Mouse (Mus musculus) urinary bladder, postnatal 4 days (tissue): ENCODE results near the gene Ccdc170.
A peak's percentile ranks its signal among the peaks of the same experiment; 100 is the strongest.

ENCODE experiments used
- DNase-seq, 2 experiments: peaks; one replicate each; pipeline ENCODE4 v3.0.0; 2021 to 2022; ENCODE audit warnings: low spot score in 2 of 2

Gene Ccdc170

DNA sequence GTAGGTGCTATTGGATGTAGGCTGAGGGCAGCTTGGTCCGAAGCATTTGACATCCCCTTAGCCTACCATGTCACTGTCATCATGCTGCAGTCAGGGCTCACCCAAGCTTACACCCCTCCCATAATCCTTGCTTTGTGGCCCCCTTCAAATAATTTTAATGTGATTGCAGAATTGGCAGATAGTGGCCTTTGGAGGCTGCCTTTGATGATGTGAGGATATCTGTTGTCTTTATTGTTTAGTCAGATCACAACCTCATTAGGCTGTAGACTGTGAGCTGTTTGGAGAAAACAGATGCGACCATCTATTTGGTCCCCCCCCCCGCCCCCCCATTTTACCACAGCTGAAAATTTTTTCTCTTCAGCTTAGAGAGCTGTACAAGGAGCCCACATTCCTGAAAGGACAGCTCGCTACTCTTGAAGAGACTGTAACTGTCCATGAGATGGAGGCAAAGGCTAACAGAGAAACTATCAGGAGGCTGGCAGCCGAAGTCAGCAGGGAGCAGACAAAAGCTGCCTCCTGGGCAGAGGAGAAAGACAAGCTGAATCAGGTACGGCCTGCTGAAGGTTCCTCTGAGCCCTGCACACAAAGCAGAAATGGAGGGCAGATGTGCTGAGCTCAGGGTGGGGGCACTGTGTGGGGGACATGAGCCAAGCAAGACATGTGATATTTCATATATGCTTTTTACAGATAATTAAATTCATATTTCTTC is 38.2 kb downstream of the Ccdc170 start:
- DNase-seq = no peak

DNA sequence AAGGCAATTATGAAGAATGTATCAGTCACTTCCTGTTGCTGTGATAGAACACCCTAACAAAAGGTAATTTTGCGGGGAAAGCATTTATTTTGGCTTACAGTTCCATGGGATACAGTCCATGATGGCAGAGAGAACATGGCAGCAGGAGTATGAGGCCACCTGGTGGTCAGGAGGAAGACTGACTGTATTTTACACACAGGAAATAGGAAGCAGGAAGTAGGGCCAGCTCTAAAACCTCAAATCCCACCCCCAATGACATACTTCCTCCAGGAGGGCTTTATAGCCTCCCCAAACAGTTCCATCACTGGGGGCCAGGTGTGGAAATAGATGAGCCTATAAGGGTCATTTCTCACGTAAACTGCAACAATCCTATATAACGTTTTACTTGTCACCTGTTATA is 39.8 kb downstream of the Ccdc170 start:
- no peak for DNase-seq

DNA sequence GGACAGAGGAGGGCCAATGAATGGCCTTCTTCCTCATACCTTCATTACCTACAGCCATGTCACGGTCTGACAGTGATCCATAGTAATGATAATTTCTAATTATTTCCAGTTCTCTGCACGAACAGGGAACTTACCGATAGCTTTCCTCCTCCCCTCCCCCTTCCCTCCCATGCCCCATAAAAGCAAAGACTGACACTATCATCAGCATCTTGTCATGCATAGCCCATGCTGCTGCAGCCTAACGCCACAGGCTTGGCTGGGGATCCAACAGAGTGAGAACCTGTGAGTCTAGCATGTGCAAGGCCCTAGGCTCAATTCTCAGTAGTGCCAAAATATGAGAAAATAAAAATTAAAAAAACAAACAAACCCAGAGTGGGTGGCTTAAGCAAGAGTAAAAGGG is 40.8 kb downstream of the Ccdc170 start:
- DNase-seq = no peak

DNA sequence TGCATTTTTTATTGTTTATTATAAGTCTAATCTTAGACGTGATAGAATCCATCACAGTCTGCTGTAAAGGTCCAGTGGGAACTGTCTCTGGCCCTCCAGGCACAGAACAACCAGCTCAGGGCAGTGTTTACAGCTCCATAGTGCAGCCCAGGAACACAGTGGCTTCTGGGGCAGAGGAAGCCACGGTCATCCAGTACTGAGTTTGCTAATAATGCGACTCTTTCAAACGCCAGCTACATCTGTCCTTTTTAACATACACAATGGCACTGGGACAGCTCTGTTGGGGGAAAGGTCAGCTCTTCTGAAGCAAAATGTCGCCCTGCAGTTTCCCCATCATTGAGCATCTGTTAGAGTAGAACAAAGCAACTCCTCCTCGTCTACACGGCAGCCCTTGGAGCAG is 45.7 kb downstream of the Ccdc170 start:
- no peak for DNase-seq

DNA sequence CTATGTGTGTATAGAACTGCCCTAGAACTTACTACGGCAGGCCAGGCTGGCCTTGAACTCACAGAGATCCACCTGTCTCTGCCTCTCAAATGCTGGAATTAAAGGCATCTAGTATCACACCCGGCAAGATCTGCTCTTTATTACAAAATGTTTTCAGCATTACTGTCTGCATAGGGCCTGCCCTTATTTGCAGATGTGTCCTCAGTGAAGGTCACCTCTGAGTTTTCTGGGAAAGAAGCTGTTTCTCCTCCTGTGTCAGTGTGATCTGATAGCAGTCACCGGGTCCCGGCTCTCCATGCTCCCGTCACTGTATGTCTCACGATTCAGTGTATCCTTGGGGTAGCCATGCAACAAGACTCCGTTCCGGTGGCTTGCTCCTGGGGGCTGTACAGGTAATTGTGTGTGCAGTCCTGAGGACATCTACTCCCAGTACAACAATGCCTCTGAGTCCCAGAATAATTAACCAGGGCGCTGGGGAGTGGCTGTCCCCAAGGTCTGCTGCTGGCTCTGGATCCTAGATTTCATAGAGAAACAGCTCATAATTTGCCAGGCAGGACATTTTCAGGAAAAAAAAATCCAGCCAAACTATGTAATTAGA is 48.4 kb downstream of the Ccdc170 start:
- no peak for DNase-seq

DNA sequence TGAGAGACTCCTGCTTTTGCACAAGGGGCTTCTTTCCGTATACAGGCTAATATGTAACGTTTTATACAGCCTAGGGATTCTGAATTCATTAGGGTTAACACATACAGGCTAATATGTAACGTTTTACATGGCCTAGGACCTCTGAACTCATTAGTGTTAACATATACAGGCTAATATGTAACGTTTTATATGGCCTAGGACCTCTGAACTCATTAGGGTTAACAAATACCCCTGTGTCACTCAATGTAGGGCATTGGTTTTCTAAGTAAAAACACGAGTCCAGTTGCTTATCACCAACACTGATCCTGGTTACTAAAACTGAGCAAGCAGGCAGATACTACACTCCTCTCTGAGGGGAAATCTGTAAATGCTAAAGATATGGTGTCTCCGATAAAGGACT is 49.6 kb downstream of the Ccdc170 start:
- DNase-seq = no peak

DNA sequence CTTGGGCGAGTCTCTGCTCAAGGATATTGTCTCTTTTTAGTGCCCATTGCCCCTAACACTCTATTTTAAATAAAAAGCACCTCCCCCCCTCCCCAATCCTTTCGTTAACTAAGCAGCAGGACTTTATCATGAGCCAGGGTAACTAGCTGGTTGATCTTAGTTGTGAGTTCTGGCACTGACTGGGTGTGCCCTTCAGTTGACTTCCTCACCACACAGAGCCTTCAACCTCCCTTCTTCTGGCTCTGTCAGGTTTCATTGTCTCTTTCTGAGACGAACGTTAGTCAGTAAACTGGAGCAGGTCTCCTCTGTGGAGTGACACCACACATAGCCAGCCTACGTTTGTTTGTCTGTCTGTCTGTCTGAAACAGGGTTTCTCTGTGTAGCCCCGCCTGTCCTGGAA is 50.4 kb downstream of the Ccdc170 start:
- DNase-seq = no peak

DNA sequence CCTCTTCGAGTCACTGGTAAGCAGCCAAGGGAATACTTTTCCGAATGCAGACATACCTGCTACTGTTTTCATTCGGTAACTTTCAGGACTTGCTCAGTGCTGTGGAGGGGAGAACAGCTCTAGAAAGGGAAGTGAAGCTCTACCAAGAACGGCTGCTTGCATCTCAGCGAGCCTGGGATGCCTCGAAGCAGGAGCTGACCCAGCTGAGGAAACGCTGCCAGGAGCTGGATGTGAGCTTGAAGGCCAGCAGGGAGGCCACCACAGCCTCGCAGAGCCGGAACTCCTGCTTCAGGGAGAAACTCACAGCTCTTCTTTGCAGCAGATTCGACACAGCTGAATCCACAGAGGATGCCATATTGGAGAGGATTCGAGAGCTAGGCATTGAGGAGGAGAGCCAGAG is 51.6 kb downstream of the Ccdc170 start:
- DNase-seq = peak in 1 of 2 experiments; percentile 38

DNA sequence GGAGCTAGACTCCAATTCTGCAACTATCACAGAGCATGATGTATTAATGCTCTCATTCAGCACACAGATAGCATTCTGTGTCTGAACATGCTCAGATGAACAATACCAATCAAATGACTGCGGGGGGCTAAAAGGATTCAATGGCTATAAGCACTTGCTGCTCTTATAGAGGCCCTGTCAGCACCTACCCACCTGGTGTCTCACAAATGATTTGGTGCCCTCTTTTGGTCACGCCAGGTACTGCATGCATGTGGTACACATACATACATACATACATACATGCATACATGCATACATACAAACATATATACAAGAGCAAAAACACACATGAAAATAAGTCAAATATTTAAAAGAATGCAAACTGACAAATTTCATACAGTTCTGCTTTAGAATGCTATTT is 63.2 kb downstream of the Ccdc170 start:
- no peak for DNase-seq

DNA sequence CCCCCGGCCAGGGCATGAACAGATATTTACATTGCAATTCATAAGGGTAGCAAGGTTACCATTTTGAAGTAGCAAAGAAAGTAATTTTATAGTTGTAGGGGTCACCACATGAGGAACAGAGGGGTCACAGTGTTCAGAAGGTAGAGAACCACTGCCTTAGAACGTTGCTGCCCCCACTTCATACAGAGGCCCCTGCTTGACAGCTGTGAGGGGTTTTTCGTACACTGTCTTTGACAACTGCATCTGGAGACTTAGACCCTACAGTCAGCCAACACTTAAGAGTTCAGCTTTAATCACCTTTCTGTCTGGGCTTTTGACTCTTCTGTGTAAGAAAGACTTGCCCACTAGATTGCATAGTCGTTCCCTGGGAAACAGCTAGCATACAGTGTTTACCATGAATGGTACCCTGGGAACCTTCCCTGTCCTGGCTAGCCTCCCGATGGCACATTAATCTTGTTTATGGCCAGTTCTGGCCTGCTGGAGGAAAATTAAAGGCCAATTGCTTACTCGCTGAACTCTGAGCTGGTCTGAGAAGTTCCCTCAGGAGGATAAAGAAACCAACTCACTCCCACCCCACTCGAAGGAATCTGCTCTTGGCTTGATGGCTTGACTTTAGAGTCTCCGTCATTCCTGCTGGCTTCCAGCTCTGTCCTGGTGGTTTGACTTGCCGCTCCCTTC is 71.3 kb downstream of the Ccdc170 start:
- peak; percentile 39 to 65 for DNase-seq

DNA sequence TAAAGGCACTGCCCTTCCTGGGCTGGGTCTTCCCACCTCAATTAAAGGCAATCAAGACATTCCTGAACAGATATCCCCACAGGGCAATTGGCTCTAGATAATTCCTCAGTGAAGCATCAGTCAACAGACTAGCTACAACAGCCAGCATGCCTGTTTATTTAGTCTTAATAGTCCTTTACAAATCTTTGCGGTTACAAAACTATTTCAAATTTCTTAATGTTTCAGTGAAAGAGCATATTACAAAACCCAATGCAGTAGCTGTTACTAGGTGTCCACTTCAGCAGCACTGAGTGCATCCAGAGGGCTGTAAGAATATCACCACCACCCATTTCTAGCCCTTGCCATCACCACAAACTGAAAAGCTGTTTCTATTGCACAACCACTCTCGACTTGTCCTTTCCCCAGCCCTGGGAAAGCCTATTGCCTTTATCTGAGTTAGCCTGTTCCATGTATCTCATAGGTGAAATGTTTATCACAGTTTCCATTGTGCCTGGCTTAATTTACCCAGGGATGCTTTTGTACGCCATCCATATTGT is 74.6 kb downstream of the Ccdc170 start:
- no peak for DNase-seq

DNA sequence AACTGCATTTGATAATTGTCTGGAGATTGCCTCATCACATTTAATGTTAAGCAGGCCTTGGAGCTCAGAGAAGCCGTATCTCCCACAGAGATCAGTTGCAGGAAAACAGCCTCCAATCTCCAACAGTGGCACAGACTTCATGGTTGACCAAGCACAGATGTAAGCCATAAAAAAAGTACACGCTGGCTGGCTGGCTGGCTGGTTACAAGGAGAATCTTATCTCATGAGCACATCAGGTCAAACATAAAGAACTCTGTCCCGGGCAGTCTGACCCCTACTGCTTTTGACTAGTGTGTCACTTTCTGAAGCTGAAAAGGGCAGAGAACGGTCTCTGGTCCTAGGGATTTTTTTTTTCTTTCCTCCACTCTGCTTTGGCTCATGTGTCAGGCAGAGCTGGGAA is 76.8 kb downstream of the Ccdc170 start:
- no peak for DNase-seq

DNA sequence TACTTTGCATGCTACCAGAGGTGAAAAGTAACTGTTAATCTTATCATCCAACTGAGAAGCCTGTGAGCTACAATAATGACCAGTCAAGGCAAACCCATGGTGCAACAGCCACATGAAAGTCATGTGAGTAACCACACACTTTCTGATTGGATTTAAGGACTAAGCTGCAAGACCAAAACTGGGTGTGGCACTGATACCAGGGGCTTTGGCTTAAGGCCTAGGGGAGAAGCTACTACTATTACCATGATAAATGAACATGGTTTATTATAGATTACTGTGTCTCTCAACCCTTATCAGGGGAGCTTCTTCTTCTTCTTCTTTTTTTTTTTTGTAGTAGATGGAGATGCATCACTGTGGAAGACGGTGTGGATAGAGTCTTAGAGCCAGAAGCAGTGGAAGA is 82.8 kb downstream of the Ccdc170 start:
- DNase-seq = no peak

DNA sequence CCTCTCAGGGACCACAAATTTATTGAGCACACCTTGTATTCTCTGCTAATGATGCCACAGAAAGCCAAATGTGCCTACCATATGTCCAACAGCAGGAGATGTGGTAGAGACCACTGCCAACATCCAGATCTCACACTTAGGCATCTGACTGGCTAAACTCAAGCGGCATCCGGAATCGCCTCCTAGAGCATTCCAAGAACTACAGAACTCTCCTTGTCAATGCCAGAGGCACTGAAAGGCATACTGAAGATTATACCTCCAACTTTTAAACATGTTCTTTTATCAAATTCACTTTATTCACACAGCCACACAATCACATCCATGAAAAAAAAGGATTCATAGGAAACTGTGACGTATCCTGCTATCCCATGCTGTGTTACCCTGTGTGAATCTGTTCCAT is 88.5 kb downstream of the Ccdc170 start:
- no peak for DNase-seq

DNA sequence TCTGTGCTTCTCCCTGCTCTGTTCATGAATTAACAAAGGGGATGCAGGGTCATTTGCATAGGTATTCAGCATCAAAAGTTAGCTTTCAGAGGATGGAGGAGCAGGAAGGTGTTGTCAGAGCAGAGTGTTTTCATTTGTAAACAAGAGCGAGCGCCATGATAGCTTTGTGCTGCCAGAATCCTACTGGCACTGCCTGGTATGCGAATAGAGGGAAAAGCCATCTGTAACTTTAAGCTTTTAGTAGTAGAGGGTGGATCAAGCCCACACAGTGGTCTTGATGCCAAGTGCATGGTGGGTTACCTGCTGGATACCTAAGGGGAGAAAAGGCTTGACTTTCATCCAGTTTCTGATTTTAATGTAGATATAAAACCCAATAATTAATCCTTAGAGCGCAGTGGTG is 89.0 kb downstream of the Ccdc170 start:
- DNase-seq = no peak

DNA sequence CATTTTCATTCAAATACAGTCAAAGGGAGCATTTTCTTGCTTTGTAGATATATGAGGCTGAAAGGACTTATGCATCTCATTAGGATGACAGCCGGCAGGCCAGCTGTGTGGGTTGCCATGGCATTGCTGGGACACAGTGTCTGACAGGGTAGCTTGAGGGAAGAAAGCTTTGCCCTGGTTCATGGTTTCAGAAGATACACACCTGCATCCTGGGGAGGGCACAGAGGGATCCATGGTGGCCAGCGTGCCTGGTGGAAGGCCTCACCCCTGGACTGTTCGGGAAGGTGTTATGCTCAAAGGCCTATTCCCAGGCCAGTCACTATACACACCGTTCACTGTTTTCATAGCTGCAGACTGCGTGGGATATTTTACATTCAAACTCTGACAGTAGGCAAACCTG is 99.6 kb downstream of the Ccdc170 start:
- no peak for DNase-seq

DNA sequence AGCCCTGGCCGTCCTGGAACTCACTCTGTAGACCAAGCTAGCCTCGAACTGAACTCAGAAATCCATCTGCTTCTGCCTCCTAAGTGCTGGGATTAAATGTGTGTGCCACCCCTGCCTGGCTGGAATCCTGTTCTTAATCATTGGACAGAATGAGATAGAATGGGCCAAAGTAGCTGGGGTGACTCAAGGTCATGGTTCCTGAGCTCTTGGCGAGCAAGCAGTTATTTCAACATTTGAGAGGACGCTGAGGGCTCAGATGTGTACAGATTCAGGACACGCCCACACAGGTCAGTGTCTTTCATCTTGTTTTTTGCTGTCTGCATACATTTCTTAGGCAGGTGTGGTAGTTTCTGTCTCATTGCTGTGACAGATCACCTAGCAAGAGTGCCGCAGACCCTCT is 104.4 kb downstream of the Ccdc170 start:
- DNase-seq = no peak

DNA sequence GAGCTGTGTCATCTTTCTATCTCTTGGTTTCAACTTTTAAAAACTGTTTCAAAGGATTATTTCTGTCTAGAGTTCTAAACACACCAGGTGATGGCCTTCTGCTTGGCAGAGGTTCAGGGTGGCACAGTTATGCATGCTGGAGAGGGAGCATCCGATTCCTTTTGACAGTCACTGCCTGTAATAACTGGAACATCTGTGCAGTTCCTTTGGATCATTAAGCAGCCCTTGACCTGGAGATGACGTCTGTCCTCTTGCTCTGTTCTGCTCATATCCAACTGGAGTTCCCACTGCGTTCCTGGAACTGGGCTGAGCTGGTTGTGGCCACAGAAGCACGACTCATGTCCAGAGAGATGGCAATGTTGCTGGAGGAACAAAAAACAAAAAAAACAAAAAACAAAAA is 107.3 kb downstream of the Ccdc170 start:
- no peak for DNase-seq

DNA sequence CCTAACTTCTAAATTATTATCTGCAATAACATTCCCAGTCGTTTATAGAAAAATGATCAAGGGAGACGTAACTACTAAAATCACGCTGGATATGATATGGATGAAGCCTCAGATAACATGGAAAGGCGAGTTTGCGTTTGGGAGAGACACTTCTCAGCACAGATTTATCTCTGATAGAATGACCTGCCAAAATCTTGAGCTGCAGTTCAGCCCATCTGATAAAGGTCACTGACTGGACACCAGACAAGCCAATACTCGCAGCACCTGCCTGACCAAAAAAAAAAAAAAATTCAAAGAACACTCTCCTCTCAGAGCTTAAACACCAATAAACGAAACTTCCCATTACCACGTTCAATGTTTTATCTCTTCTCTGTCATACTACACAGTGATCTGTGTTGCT is 108.7 kb downstream of the Ccdc170 start:
- no peak for DNase-seq

DNA sequence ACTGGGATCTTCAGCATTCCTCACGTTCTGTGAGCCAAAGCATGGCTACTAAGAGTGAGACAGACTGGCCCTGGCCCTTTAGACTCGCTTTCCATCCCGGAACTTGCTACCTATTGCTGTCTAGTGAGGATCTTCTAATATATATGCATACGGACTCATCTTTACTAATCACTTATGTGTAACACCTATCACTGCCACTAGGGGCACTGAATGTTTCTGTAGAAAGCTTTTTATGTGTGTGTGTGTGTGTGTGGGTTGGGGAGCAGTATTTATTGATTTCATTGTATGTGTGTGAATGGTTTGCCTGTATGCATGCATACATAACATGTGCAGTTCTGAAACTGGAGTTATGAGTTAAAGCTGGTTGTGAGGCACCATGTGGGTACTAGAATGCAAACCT is 111.5 kb downstream of the Ccdc170 start:
- no peak for DNase-seq

DNA sequence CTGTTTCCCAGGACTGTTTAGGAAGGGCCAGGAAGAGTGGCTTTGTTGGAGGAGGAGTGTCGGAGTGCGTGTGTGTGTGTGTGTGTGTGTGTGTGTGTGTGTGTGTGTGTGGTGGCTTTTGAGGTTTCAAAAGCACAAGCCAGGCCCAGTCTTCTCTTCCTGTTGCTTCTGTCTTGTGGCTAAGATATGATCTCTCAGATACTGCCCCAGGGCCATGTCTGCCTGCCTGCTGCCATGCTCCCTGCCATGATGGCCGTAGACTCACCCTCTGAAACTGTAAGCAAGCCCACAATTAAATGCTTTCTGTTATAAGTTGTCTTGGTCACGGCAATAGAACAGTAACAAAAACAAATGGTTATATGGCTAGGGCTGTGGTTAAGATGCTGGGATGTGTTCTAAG is 114.9 kb downstream of the Ccdc170 start:
- no peak for DNase-seq

DNA sequence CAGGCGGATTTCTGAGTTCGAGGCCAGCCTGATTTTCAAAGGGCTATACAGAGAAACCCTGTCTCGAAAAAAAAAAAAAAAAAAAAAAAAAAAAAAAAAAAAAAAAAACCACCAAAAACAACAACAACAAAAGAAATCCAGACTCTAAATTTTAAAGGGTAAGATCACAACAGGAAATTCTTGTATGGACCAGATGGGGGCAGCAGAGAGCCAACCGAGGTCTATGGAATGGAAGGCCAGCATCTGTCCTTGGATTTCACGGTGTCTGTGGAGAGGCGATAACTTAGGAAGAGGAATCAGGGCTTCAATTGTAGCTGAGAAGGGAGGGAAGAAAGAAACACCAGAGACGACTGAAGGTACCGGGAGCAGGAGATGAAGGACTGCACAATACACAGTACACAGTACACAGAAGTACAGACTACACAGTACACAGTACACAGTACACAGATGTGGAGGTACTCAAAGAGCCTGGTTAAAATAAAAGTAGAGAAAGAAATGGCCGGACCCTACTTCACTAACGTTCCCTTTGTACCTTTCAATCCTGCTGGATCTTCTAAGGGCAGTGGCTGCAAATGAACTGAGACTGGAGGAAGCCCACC is 116.0 kb downstream of the Ccdc170 start:
- DNase-seq = peak in 1 of 2 experiments; percentile 44

DNA sequence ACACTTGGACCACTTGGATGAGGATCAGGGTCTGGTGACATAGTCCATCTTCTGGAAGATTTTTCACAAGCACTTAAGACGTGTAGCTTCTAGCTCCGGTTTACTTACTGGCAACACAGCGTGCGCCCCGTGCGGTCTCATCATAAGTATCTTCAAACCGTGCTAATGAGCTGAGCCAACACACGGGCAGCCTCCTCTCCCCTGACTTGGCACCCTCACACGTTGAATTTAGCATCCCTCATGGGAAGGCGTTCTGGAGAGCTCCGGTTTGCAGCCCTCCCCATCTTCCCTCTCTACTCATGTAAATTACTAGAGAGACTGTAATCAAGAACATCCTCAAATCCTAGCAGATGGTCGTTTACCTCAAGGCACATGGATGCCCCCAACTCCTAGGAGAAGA is 116.6 kb downstream of the Ccdc170 start:
- DNase-seq = no peak
